Mouse (Mus musculus): ENCODE data around the gene Gm49403.
A peak's percentile ranks its signal among the peaks of the same experiment; 100 is the strongest.

GRCm38 (mm10) chr19:8871267-8872186 lies 12.2 kb upstream of the Gm49403 start, which contains the start of gene Ubxn1:
- 0 out of 2 replicates have a peak, but pooled peaks have one; percentile 21 for TF ChIP-seq CTCF (IDR thresholded peaks at IDR 0.05; ENCODE audit: borderline replicate concordance, control insufficient read depth, extremely low read depth, insufficient read depth, low read length, poor library complexity)
- TF ChIP-seq POLR2A (IDR thresholded peaks at IDR 0.05; ENCODE audit: control insufficient read depth, extremely low read depth, insufficient read depth, low read length, poor library complexity): peak; percentile 63; the same call in 1 of the 2 replicates

Data from thymus, adult 2 months (tissue).